Mouse (Mus musculus): Measurements from ENCODE around the gene Shank1. TPM values are rescaled to one million over a fixed set of nuclear protein-coding genes. Genes with fewer than 3 reads are reported as not detected.
A peak's percentile ranks its signal among the peaks of the same experiment; 100 is the strongest.

Shank1 gene
- polyA plus RNA-seq, 1 experiment = 0.59 TPM

DNA sequence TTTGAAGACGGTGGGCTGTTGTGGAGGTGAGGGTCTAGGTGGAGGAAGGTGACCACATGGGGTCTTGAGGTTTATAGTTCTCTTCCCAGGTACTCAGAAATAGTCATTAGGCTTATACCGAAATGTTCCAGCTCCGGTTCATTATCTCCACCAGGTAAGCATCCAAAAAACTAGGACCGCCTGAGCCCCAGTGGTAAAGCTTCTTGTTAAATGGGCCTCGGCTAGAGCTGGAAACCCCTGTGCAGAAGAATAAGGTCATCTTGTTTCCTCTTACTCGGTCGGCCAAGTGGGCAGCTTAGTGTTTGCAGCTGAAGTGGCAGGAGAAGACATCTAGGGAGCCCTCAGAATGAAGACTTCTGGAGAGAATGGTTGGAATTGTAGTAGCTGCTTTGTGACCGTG, 62.6 kb downstream of the Shank1 start:
- H3K27ac ChIP-seq (replicated peaks; ENCODE audit: low read depth, low read length) = no peak overlapping the region
- H3K4me1 ChIP-seq (ENCODE audit: control insufficient read depth, insufficient read depth, insufficient read length, low read length) = no peaks in the 10 kb centered on the region
- H3K4me3 ChIP-seq (ENCODE audit: insufficient read depth, low read depth, low read length) = no peak overlapping the region

- Histone ChIP-seq H3K27ac (replicated peaks; ENCODE audit: low read depth, low read length) (no peak overlapping the region; the same call in 1 of the 2 replicates), H3K4me1 (ENCODE audit: control insufficient read depth, insufficient read depth, insufficient read length, low read length) (no peaks in the 10 kb centered on the region)
Observed at GRCm38 (mm10) chr7:44373460-44373859, 63.4 kb downstream of the Shank1 start.

DNA sequence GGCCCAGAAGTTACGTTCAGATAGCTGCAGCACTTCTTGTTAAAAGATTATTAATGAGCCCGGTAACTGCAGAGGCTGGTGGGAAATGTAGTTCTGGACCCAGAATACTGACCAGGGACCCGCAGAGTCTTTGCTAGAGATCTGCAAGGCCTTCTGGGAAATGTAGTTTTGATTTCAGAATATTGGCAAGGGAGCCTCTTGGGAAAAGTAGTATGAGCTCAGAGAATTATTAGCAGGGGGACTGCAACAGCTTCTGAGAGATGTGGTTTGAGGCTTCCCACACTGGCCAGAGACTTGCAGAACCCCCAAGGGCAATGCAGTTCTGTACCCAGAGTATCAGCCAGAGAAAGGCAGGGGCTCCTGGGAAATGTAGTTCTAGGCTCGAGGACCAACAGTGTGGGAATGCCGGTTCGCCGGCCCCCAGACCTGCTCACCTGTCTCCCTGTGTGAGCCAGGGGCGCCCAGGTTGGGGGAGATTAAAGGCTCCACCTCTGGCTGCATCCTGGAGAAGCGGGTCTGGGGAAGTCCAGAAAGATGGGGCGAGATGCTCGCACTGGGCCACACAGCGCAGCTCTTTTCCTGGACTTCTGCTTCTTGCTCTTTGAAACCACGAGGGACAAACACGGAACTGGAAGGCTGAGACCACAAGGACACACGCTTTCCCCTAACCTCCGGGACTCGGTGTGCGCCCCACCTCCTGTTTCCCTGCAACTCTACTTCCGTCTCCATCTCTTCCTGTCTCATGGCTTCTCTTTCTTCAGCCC, 64.0 kb downstream of the Shank1 start:
- Histone ChIP-seq H3K27ac (replicated peaks; ENCODE audit: low read depth, low read length) (0 out of 2 replicates have a peak overlapping the region, but pooled peaks have one; percentile 3), H3K4me3 (ENCODE audit: insufficient read depth, low read depth, low read length) (peak overlapping the region; percentile 76), H3K4me1 (ENCODE audit: control insufficient read depth, insufficient read depth, insufficient read length, low read length) (no peaks in the 10 kb centered on the region)

More at GRCm38 (mm10) chr7:44373460-44373859, 63.4 kb downstream of the Shank1 start:
- H3K4me3 ChIP-seq (ENCODE audit: insufficient read depth, low read depth, low read length) = peak overlapping the region; percentile 64

DNA sequence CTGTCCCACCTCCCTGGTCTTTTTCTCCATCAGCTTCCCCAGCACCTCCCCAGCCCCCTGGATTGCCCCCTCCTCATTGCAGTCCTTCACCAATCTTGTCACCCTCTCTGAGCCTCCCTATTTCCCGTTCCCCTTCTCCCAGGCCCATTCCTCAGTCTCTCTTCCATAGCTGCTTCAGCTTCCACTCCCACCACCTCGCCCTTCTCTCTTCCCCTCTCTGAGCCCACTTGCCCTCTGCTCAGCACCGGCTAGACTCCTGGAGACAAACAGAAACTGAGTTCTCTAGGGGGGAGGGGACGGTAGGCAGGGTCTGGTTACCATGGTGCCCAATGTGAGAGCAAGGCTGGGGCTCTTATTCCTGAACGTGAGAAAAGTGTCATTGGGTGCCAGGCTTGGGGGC, 64.7 kb downstream of the Shank1 start:
- Histone ChIP-seq H3K4me3 (ENCODE audit: insufficient read depth, low read depth, low read length) (peak overlapping the region; percentile 76), H3K27ac (replicated peaks; ENCODE audit: low read depth, low read length) (no peak overlapping the region), H3K4me1 (ENCODE audit: control insufficient read depth, insufficient read depth, insufficient read length, low read length) (no peaks in the 10 kb centered on the region)

- H3K4me3 ChIP-seq (ENCODE audit: insufficient read depth, low read depth, low read length) = no peak overlapping the region; the same call in 1 of the 2 replicates
- H3K27ac ChIP-seq (replicated peaks; ENCODE audit: low read depth, low read length) = no peak overlapping the region
- no peaks in the 10 kb centered on the region for H3K4me1 ChIP-seq (ENCODE audit: control insufficient read depth, insufficient read depth, insufficient read length, low read length)
Observed at GRCm38 (mm10) chr7:44375207-44375606, 65.2 kb downstream of the Shank1 start.

GRCm38 (mm10) chr7:44375793-44376192, 65.7 kb downstream of the Shank1 start:
- Histone ChIP-seq H3K4me1 (ENCODE audit: control insufficient read depth, insufficient read depth, insufficient read length, low read length) (no peaks in the 10 kb centered on the region), H3K27ac (replicated peaks; ENCODE audit: low read depth, low read length) (no peak overlapping the region), H3K4me3 (ENCODE audit: insufficient read depth, low read depth, low read length) (no peak overlapping the region)

- Histone ChIP-seq H3K27ac (replicated peaks; ENCODE audit: low read depth, low read length) (no peak overlapping the region), H3K4me3 (ENCODE audit: insufficient read depth, low read depth, low read length) (no peak overlapping the region), H3K4me1 (ENCODE audit: control insufficient read depth, insufficient read depth, insufficient read length, low read length) (no peaks in the 10 kb centered on the region)
Observed at GRCm38 (mm10) chr7:44378290-44378689, 68.2 kb downstream of the Shank1 start.

GRCm38 (mm10) chr7:44382541-44382940, 72.5 kb downstream of the Shank1 start:
- Histone ChIP-seq H3K27ac (replicated peaks; ENCODE audit: low read depth, low read length) (no peak overlapping the region), H3K4me1 (ENCODE audit: control insufficient read depth, insufficient read depth, insufficient read length, low read length) (no peaks in the 10 kb centered on the region), H3K4me3 (ENCODE audit: insufficient read depth, low read depth, low read length) (no peak overlapping the region)

DNA sequence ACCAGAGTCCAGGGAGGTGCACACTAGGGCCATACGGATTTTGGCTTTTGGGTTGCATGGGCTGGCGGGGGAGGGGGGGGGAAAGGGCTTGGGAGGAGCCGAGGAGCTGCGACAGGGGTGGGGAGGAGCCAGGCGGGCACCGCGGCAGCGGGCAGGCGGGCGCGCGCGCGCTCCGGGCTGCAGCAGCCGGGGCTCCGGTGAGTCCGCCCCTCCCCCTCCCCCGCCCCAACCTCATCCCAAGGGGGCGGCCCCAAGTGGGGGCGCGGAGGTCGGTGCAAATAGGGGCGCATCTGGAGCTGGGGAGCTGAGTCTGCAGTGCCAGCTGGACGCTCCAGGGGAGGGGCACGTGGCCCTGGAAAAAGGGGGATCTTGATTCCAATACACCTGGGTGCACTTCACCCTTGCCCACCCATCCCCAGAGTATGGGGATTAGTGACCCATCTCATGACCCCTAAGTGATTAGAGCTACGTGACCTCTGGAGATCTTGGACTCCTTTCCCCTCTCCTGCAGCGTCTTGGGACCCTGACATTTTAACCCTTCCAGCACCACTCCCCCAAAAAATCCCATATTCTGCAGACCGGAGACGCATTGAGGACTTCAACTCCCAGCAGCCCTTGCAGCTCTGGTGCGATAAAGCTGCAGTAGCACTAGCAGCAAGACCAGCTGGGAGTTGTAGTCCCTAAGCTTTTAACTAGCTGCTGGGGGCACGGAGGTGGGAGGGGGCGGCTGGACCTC, 74.1 kb downstream of the Shank1 start, which contains the start of gene Syt3:
Gene Syt3, plus strand, starts transcription at position 123 of the 736 bp plus-strand sequence.
- H3K4me3 ChIP-seq (ENCODE audit: insufficient read depth, low read depth, low read length) = peak within 1 kb of the TSS; percentile 64
- no peak within 1 kb of the TSS for H3K27ac ChIP-seq (replicated peaks; ENCODE audit: low read depth, low read length)
- H3K4me1 ChIP-seq (ENCODE audit: control insufficient read depth, insufficient read depth, insufficient read length, low read length) = no peaks in the 10 kb centered on the region

DNA sequence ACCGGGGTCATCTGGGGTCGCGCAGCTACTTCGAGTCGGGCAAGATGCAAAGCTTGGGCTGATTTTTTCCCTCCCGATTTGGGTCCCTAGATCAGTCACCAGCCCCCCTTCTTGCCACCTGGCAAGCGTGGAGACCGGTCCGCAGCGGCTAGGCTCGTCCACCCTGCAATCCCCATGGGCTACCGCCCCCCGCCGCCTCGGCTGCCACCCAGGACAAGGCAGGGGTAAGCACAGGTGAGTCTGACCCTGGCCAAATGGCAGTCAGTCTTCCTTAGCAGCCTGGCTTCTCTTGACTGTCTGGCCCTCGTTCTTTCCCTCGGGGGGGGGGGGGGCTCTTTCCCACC, 74.6 kb downstream of the Shank1 start:
- H3K4me3 ChIP-seq (ENCODE audit: insufficient read depth, low read depth, low read length) = peak overlapping the region; percentile 61
- no peaks in the 10 kb centered on the region for H3K4me1 ChIP-seq (ENCODE audit: control insufficient read depth, insufficient read depth, insufficient read length, low read length)
- no peak overlapping the region for H3K27ac ChIP-seq (replicated peaks; ENCODE audit: low read depth, low read length)

DNA sequence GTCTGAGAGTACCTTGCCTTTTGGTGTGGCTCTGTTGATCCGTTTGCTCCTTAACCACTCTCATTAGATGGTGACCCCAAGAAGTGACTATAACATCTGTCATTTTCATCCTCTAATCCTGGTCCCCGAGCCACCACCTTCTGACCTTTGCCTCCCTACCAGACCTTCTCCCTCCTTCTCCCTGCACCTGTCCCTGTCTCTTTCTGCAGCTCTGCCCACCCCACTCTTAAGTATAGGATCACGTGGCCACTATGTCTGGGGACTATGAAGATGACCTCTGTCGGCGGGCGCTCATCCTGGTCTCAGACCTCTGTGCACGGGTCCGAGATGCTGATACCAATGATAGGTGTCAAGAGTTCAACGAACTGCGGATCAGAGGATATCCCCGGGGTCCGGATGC, 75.7 kb downstream of the Shank1 start, which contains the start of gene 1700008O03Rik:
Gene 1700008O03Rik, minus strand, starts transcription at position 101 of the 400 bp plus-strand sequence.
- H3K27ac ChIP-seq (replicated peaks; ENCODE audit: low read depth, low read length) = no peak within 1 kb of the TSS

GRCm38 (mm10) chr7:44391831-44392230, 81.8 kb downstream of the Shank1 start:
- H3K4me3 ChIP-seq (ENCODE audit: insufficient read depth, low read depth, low read length) = no peak overlapping the region
- no peak overlapping the region for H3K27ac ChIP-seq (replicated peaks; ENCODE audit: low read depth, low read length)
- H3K4me1 ChIP-seq (ENCODE audit: control insufficient read depth, insufficient read depth, insufficient read length, low read length) = no peaks in the 10 kb centered on the region

More for the DNA sequence above, 75.7 kb downstream of the Shank1 start, which contains the start of gene 1700008O03Rik:
- H3K4me3 ChIP-seq (ENCODE audit: insufficient read depth, low read depth, low read length) = peak within 1 kb of the TSS; percentile 61
- H3K4me1 ChIP-seq (ENCODE audit: control insufficient read depth, insufficient read depth, insufficient read length, low read length) = no peaks in the 10 kb centered on the region

DNA sequence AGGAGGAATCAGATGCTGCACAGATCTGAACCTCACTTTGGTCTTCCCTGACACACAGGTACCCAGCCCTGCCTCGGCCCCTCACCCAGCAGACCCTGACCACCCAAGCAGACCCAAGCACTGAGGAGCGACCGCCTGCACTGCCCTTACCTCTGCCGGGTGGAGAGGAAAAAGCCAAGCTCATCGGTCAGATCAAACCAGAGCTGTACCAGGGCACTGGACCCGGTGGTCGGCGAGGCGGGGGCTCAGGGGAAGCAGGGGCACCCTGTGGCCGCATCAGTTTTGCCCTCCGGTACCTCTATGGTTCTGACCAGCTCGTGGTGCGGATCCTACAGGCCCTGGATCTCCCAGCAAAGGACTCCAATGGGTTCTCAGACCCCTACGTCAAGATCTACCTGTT, 82.3 kb downstream of the Shank1 start:
- Histone ChIP-seq H3K27ac (replicated peaks; ENCODE audit: low read depth, low read length) (no peak overlapping the region), H3K4me1 (ENCODE audit: control insufficient read depth, insufficient read depth, insufficient read length, low read length) (no peaks in the 10 kb centered on the region), H3K4me3 (ENCODE audit: insufficient read depth, low read depth, low read length) (no peak overlapping the region)

GRCm38 (mm10) chr7:44393284-44393683, 83.2 kb downstream of the Shank1 start:
- Histone ChIP-seq H3K4me3 (ENCODE audit: insufficient read depth, low read depth, low read length) (no peak overlapping the region), H3K27ac (replicated peaks; ENCODE audit: low read depth, low read length) (no peak overlapping the region), H3K4me1 (ENCODE audit: control insufficient read depth, insufficient read depth, insufficient read length, low read length) (no peaks in the 10 kb centered on the region)

DNA sequence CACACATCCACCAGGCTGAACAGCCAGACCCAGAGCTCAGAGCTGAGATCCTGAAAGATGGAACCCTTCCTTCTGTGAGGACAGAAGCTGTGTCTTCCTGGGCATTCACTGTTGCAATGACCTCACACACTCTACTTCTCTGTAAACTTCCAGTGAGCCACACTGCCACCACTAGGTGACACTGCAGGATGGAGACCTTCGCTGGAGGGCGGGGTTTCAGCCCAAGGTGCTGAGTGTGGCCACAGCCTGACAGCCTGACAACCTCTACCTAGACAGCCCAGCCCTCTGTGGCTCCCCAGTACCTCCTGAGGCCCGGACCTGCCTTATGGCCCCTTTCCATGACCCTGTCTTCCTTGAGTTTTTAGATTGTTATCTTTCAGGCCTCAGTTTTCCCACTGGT, 88.5 kb downstream of the Shank1 start:
- H3K4me3 ChIP-seq (ENCODE audit: insufficient read depth, low read depth, low read length) = no peak overlapping the region
- no peaks in the 10 kb centered on the region for H3K4me1 ChIP-seq (ENCODE audit: control insufficient read depth, insufficient read depth, insufficient read length, low read length)
- no peak overlapping the region for H3K27ac ChIP-seq (replicated peaks; ENCODE audit: low read depth, low read length)
